Mouse (Mus musculus): Measurements from ENCODE around the gene Ctr9.

The Ctr9 gene

GRCm38 (mm10) chr7:111028281-111029045, at the start of gene Ctr9:
TSS of gene Ctr9 (plus strand) at chr7:111028951.
- in situ Hi-C loops (cut with MboI) = no loop called here

- in situ Hi-C loops (cut with MboI) = no loop called here
Measured at GRCm38 (mm10) chr7:110981036-110981435, 47.7 kb upstream of the Ctr9 start.

GRCm38 (mm10) chr7:110982053-110982705, 46.6 kb upstream of the Ctr9 start, which contains the start of gene Mrvi1:
TSS of gene Mrvi1 (minus strand) at chr7:110982461.
- in situ Hi-C loops (cut with MboI) = no loop called here

GRCm38 (mm10) chr7:110982764-110983163, 46.0 kb upstream of the Ctr9 start:
- in situ Hi-C loops (cut with MboI) = no loop called here

GRCm38 (mm10) chr7:110983621-110984020, 45.1 kb upstream of the Ctr9 start:
- in situ Hi-C loops (cut with MboI) = no loop called here

DNA sequence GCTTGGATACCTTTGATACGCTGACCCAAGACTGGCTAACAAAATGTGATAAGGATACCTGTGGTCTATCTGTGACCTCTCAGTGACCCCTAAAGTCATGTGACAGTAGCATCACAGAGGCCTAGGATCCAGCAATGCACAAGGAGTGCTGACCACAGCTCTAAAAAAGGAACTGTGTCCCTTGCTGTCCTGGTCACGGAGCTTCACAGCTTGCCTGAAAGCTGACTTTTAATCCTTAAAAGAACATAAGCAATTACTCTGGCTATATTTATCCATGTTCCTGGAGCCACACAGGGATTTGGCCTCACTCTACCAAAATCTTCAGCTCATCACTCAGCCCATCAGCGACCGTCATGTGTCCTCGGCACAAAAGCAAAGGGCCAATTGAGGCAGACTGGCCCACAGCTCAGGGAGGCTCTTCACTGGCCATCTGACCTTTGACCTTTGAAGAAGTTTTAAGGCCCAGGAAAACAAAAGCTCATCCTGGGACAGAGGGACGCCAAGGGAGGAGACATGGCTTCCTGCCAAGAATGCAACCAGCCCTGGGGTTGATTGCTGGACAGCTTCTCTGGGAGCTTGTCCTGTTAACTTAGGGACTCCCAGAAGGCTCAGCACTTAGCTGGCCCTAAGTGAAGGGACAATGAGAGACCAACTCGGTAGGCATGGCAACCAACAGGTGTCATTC, 43.0 kb upstream of the Ctr9 start:
- in situ Hi-C loops (cut with MboI) = no loop called here

DNA sequence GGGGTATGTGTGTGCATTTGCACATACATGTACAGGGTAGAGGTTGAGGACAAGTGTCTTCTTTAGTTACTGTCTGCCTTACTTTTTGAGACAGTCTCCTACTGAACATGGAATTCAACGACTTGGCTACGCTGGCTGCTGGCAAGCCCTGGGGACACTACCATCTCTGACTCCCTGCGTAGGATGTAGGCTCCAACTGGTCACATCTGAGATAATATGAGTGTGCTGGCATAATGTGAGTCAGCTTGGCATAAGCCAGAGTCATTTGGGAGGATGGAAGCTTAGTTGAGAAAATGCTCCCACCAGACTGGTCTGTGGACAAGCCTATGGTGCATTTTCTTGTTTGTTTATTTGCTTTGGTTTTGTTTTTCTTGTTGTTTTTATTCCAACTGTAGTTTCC, 40.7 kb upstream of the Ctr9 start:
- in situ Hi-C loops (cut with MboI) = no loop called here

- in situ Hi-C loops (cut with MboI) = no loop called here
Measured at GRCm38 (mm10) chr7:110989286-110989879, 39.4 kb upstream of the Ctr9 start.

DNA sequence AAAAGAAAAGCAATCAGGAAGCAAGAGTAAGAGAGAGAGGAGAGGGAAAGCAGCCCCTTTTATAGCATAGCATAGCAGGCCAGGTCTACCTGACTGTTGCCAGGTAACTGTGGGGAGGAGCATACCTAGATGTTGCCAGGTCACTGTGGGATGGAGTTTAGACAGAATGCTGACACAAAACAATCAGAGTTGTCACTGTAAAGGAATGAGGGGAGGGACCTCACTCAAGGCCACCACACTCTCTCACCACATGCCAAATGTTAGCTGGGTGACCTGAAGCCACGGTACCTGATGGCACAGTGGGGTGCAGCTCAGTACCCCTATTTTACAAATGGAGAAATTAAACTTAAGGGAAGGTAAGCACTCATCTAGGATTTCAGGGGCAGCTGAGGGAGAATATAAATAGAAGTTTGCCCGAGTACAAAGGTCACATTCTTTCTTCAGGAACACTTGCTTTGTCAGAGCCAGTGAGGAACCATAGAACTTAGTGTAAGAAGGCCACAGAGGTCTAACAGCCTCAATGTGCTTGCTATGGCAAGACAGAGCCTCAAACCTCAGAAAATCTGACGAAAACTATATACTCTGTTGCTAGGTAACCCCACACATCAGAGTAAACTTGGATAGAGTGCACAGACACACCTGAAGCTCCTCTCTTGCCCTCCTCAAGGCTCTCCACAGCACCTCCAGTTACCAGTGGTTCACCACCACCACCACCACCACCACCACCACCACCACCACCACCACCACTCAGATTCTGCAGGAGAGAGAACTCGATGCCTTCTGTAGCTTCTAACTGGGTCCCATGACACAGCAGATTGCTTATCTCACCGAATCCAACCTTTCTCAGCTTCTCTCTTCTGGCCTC, 38.2 kb upstream of the Ctr9 start:
- in situ Hi-C loops (cut with MboI) = no loop called here

DNA sequence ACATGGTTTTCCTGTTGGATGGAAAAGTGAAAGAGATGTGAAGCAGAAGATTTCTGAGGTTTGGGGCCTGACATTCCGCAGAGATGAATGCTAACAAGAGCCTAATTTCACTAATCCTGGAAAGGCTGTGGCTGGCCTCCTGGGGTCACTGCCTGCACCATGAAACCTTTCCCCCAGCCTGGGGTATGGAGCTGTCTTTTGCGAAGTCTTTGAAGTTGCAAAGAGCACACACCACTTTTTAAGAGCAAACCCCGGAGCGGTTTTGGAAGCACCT, 37.6 kb upstream of the Ctr9 start:
- in situ Hi-C loops (cut with MboI) = no loop called here

DNA sequence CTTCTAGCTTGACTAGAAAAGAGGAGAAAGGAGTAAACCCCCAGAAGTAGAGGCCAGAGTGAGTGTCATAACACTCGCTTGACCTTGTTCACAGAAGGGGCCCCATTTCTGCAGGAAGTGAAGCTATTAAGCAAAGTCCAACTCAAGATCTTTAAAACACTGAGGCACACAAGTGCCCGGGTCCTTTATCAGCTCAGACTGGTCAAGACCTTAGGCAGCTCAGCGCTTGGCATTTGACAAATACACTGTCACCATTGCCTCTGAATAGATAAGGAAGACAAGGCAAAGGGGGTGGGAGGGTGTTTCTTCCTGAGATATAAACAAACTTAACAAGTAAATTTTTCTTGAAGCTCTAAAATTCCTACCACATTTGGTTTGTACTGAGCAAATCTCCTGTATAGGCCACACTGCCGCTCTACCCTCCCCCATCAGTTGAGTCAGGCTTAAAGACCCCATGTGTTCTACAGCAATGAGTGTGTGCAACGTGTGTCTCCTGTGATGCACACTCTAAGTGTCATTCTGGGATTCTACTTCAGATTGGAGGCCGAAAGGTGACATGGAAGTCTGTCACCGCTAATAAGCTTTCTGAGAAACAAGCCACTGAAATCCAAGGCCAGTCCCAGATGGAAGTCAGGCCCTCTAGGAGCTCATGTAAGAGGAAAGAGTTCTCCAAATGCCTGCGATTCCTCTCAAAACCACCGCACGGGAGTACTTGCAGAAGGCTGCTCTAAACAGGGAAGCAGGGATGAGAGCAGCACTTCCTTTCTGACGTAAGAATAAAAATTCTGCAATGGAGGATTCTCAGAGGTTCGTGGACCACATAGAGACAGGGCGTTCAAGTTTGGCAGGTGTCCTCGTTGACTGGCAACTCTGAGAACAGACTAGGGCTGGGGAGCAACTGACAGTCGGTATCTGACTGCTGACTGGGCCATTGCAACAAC, 29.6 kb upstream of the Ctr9 start:
- in situ Hi-C loops (cut with MboI) = no loop called here

DNA sequence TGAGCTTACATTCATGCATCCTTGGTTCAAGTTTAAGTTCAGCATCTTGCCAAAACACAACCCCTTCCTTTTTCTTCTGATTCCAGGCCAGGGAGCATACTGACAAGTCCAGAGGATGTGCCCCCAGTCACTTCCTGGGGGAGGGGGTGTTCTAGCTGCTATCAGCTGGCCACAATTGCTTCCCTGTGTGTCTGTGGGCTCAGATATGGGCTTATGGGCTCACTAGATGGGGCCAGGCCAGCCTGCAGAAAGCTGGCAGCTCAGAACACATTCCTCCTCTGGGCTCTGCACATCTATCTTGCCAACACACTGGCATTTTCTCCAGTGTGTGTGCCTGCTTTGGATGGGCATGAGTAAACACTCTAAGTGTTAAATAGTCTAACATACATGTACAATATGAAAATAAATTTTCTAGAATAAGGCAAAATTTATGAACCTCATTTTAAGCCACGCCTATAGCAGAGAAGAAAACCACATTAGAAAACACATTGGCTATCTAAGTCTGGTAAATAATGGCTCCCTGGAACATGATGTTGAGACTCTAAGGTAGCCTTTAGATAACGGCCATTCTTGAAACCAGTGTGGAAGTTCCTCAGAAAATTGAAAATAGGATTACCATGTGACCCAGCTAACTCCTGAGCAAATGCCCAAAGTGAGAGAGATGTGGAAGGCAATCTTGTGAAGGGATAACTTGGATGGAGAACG, 24.5 kb upstream of the Ctr9 start:
- in situ Hi-C loops (cut with MboI) = no loop called here

GRCm38 (mm10) chr7:111014039-111014605, 14.6 kb upstream of the Ctr9 start:
- in situ Hi-C loops (cut with MboI) = loop anchor here (10.0 kb wide), 2 partner anchors 209 to 289 kb away; no protein-coding TSS in a partner anchor

DNA sequence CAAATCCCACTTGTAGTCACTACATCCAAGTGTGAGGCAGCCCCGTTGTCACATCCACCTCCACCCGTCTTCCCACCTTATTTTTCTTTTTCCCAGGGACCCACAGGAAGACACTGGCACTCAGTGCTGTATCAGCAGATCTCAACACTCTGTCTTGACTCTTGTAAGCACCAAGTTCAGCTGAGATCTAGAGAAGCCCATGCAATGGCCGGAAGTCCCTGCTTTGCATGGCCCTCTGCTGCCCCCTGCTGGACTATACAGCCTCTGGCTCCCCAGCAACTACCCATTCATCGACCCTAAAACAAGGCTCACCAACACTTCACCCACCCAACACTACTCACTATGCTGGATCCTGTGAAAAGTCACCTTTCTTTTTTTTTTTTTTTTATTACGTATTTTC, 13.9 kb upstream of the Ctr9 start:
- in situ Hi-C loops (cut with MboI) = loop anchor here (10.0 kb wide), 2 partner anchors 210 to 290 kb away; no protein-coding TSS in a partner anchor

- in situ Hi-C loops (cut with MboI) = loop anchor here (10.0 kb wide), 2 partner anchors 211 to 291 kb away; no protein-coding TSS in a partner anchor
Measured at GRCm38 (mm10) chr7:111015731-111016130, 13.0 kb upstream of the Ctr9 start.

- in situ Hi-C loops (cut with MboI) = loop anchor here (10.0 kb wide), 2 partner anchors 212 to 292 kb away; no protein-coding TSS in a partner anchor
Measured at GRCm38 (mm10) chr7:111016921-111017320, 11.8 kb upstream of the Ctr9 start.

DNA sequence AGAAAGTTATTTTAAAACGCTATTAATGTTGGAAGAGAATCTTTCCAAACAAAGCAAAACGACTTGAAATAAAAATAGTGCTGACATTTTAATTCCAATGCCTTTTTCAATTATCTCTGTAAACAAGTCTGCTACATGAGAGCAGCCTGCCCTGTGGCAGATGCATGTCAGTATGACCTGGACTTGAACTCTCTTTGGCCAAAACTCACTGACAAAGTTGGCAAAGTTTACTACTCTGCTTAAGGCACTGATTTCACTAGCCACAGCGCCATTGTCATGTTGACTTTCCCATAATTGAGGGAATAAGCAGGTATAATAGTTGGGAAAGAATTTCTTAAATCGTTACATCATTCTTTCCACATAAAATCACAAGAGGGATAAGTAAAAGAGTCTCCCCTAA, 7.9 kb upstream of the Ctr9 start:
- in situ Hi-C loops (cut with MboI) = no loop called here

- in situ Hi-C loops (cut with MboI) = no loop called here
Measured at GRCm38 (mm10) chr7:111024068-111024594, 4.6 kb upstream of the Ctr9 start.

- in situ Hi-C loops (cut with MboI) = no loop called here
Measured at GRCm38 (mm10) chr7:111024912-111025311, 3.8 kb upstream of the Ctr9 start.
